In the genomic region with DNA sequence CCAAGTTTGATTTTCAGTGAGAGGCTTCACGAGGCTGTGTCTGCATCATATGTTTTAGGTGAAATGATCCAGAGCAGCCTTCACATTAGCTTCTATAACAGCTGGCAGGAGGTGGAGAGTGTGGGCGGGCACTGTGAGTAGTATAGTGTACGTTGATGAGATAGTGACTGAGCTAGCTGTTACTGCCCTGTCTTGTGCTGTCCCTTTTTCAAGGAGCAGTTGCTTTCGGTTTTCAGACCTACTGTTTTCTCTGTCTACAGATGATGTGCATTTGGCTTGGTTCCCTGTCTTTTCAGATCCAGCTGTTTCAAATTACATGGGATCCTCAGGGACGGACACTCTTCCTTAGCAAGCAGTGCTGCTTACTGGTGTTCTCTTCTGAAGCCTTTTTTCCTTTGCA, we compare ENCODE assay signal across 8 mouse cellular contexts. TPM values are rescaled to one million over a fixed set of nuclear protein-coding genes. Genes with fewer than 3 reads are reported as not detected.
DNase-seq lines count a peak whose midpoint lies in the region; ATAC-seq and TF ChIP-seq lines count a peak whose summit lies in the region.

No protein-coding gene starts in this region.

- WGBS in forebrain, embryonic 12.5 days: 77% methylated on average over 5 of the region's 5 CpGs
- WGBS in forebrain, embryonic 11.5 days: 76% methylated on average over 5 of the region's 5 CpGs
- WGBS in lung, embryonic 16.5 days: 40% methylated on average over 5 of the region's 5 CpGs

- H3K9me3 ChIP-seq in forebrain, embryonic 12.5 days: no peaks in the 10 kb centered on the region
- H3K9me3 ChIP-seq in forebrain, embryonic 11.5 days (ENCODE audit: control insufficient read depth, low read length): no peaks in the 10 kb centered on the region
- no peaks in the 10 kb centered on the region for H3K9me3 ChIP-seq in MEL (replicated peaks; ENCODE audit: insufficient read depth, low read length)
- H3K9me3 ChIP-seq in lung, embryonic 16.5 days (ENCODE audit: control insufficient read depth, low read length): no peaks in the 10 kb centered on the region

- no peak for TF ChIP-seq RAD21 in MEL (IDR thresholded peaks at IDR 0.05; ENCODE audit: low read depth, low read length)

- H3K79me2 ChIP-seq in MEL (ENCODE audit: control insufficient read depth, insufficient read depth, low read length, poor library complexity): peaks cover 12% of the 10 kb centered on the region

- H3K27ac ChIP-seq in forebrain, embryonic 12.5 days: 0 out of 2 replicates have a peak overlapping the region, but pooled peaks have one; percentile 31
- no peak overlapping the region for H3K27ac ChIP-seq in forebrain, embryonic 11.5 days (ENCODE audit: low read depth, low read length)
- H3K27ac ChIP-seq in MEL (ENCODE audit: control insufficient read depth, low read depth, low read length): peak overlapping the region; percentile 52; the same call in 1 of the 2 replicates
- H3K27ac ChIP-seq in lung, embryonic 16.5 days (ENCODE audit: low read length): peak overlapping the region; percentile 4

- no peak overlapping the region for H3K9ac ChIP-seq in forebrain, embryonic 12.5 days
- no peak overlapping the region for H3K9ac ChIP-seq in forebrain, embryonic 11.5 days (ENCODE audit: low read length)
- H3K9ac ChIP-seq in MEL (ENCODE audit: control insufficient read depth, low read depth, low read length, poor library complexity, severe bottlenecking): no peak overlapping the region
- no peak overlapping the region for H3K9ac ChIP-seq in lung, embryonic 16.5 days (ENCODE audit: low read length)

- no peak for TF ChIP-seq POLR2A in MEL (IDR thresholded peaks at IDR 0.05; ENCODE audit: control insufficient read depth in 1 of 2, insufficient read depth in 1 of 2, low read depth in 1 of 2, low read length in 2 of 2, poor library complexity in 1 of 2)

- no peaks in the 10 kb centered on the region for H3K27me3 ChIP-seq in forebrain, embryonic 12.5 days
- H3K27me3 ChIP-seq in forebrain, embryonic 11.5 days (ENCODE audit: control insufficient read depth, insufficient read depth, low read length): no peaks in the 10 kb centered on the region
- H3K27me3 ChIP-seq in MEL (ENCODE audit: control insufficient read depth in 1 of 2, insufficient read depth in 2 of 2, low read length in 2 of 2): no peaks in the 10 kb centered on the region
- no peaks in the 10 kb centered on the region for H3K27me3 ChIP-seq in lung, embryonic 16.5 days (ENCODE audit: control insufficient read depth, insufficient read depth, low read depth, low read length)

- TF ChIP-seq EP300 in MEL (IDR thresholded peaks at IDR 0.05; ENCODE audit: low read depth in 1 of 2, low read length in 2 of 2): peak in 1 of 2 experiments; percentile 5; a peak in 1 of 4 replicates

- no peak overlapping the region for H3K4me3 ChIP-seq in forebrain, embryonic 12.5 days (replicated peaks)
- H3K4me3 ChIP-seq in forebrain, embryonic 11.5 days (ENCODE audit: low read depth, low read length): no peak overlapping the region
- H3K4me3 ChIP-seq in MEL (ENCODE audit: control insufficient read depth in 1 of 2, insufficient read depth in 1 of 2, low read depth in 2 of 2, low read length in 2 of 2): peak overlapping the region; percentile 19 to 41; a peak in 2 of 4 replicates
- peak overlapping the region; percentile 15; the same call in 1 of the 2 replicates for H3K4me3 ChIP-seq in lung, embryonic 16.5 days (ENCODE audit: low read length)

- peaks cover 13% of the 10 kb centered on the region for H3K4me1 ChIP-seq in forebrain, embryonic 12.5 days
- no peaks in the 10 kb centered on the region; the same call in 1 of the 2 replicates for H3K4me1 ChIP-seq in forebrain, embryonic 11.5 days (replicated peaks; ENCODE audit: control insufficient read depth, insufficient read depth, low read length)
- peaks cover 16 to 29% of the 10 kb centered on the region in 2 experiments for H3K4me1 ChIP-seq in MEL (ENCODE audit: control insufficient read depth in 1 of 2, insufficient read depth in 2 of 2, low read length in 2 of 2)
- H3K4me1 ChIP-seq in lung, embryonic 16.5 days (replicated peaks; ENCODE audit: control insufficient read depth, insufficient read depth, low read length): peaks cover 21% of the 10 kb centered on the region

- no peak for ATAC-seq in forebrain, embryonic 12.5 days (ENCODE audit: low FRiP score)
- no peak for ATAC-seq in forebrain, embryonic 11.5 days (replicated peaks; ENCODE audit: low FRiP score)
- ATAC-seq in inflammation-experienced regulatory T-cells, adult 6 months: peak; percentile 43
- ATAC-seq in lung, embryonic 16.5 days (ENCODE audit: low read depth): peak; percentile 84

- no peak for DNase-seq in forebrain, embryonic 11.5 days (ENCODE audit: low spot score)
- peak; percentile 69 for DNase-seq in MEL (ENCODE audit: low read depth, low spot score)
- DNase-seq in gastrocnemius, adult 8-10 months (ENCODE audit: low spot score in 2 of 2): peak; percentile 31 to 39
- DNase-seq in Muller cell, postnatal 12 days (ENCODE audit: inconsistent ontology term): no peak
- no peak for DNase-seq in retina, postnatal 1 day

- H3K4me2 ChIP-seq in forebrain, embryonic 12.5 days: no peak overlapping the region
- no peak overlapping the region for H3K4me2 ChIP-seq in forebrain, embryonic 11.5 days (ENCODE audit: low read depth, low read length, severe bottlenecking)
- H3K4me2 ChIP-seq in lung, embryonic 16.5 days (ENCODE audit: low read depth, low read length): peak overlapping the region; percentile 36

- no peaks in the 10 kb centered on the region; the same call in 1 of the 2 replicates for H3K36me3 ChIP-seq in forebrain, embryonic 12.5 days (replicated peaks)
- no peaks in the 10 kb centered on the region for H3K36me3 ChIP-seq in forebrain, embryonic 11.5 days (ENCODE audit: control insufficient read depth, insufficient read depth, low read length)
- H3K36me3 ChIP-seq in MEL (ENCODE audit: control insufficient read depth in 1 of 2, insufficient read depth in 2 of 2, low read length in 2 of 2): peaks cover 1 to 46% of the 10 kb centered on the region in 2 experiments; a peak in 2 of 4 replicates
- no peaks in the 10 kb centered on the region for H3K36me3 ChIP-seq in lung, embryonic 16.5 days (ENCODE audit: control insufficient read depth, insufficient read depth, low read length)

- TF ChIP-seq CTCF in MEL (IDR thresholded peaks at IDR 0.05 in 2 of 3, conservative IDR thresholded peaks at IDR 0.05 in 1 of 3; ENCODE audit: control insufficient read depth in 1 of 3, insufficient read depth in 1 of 3, low read depth in 2 of 3, low read length in 3 of 3, poor library complexity in 1 of 3, severe bottlenecking in 1 of 3): no peak

TF ChIP-seq in MEL, 35 proteins besides CTCF, POLR2A, EP300 and RAD21:
- peak; percentile 75 for TF ChIP-seq SIN3A (IDR thresholded peaks at IDR 0.05; ENCODE audit: low read length)
- TF ChIP-seq ETS1 (IDR thresholded peaks at IDR 0.05; ENCODE audit: low read depth, low read length): peak; percentile 53; the same call in 1 of the 2 replicates
- no peak for TF ChIP-seq MAFK (IDR thresholded peaks at IDR 0.05; ENCODE audit: borderline replicate concordance, low read depth, low read length)

RNA-seq across cellular contexts. Expression of gene Cbfa2t2, which starts 19.5 kb away (rescaled TPM):
- 75.6 and 84.0 TPM in 2 replicates for polyA plus RNA-seq in forebrain, embryonic 12.5 days (2016; fragmentation: Nextera tagmentation; extraction: Ambion mirVana)
- 69.4 and 71.6 TPM in 2 replicates for polyA plus RNA-seq in forebrain, embryonic 11.5 days (2014; fragmentation: Nextera tagmentation; extraction: Ambion mirVana)
- 5.9 and 8.9 TPM in 2 replicates for total RNA-seq in MEL (2012; rRNA removed)
- polyA plus RNA-seq in MEL (2012; ENCODE audit: insufficient read depth in 1 of 2, insufficient read length in 2 of 2, low read depth in 1 of 2, low replicate concordance in 2 of 2, missing spikeins in 1 of 2): 10 to 100 TPM in 1 of 2 experiments, not detected in 1; 23.1 TPM
- 10 to 100 TPM; 12.7 to 14.8 (median 13.5) TPM for total RNA-seq in gastrocnemius, adult 8-10 months (2022)
- polyA plus RNA-seq in inflammation-experienced regulatory T-cells, adult 6 months (2017; shearing (Covaris generic)): 10 to 100 TPM; 18.9 to 26.6 (median 25.6) TPM
- polyA plus RNA-seq in lung, embryonic 16.5 days (2015; fragmentation: Nextera tagmentation; extraction: Ambion mirVana): 34.0 and 34.9 TPM in 2 replicates

RNA-seq across cellular contexts. Expression of gene Snta1, which starts 47.9 kb away (rescaled TPM):
- polyA plus RNA-seq in forebrain, embryonic 12.5 days (2016; fragmentation: Nextera tagmentation; extraction: Ambion mirVana): 3.9 and 4.2 TPM in 2 replicates
- 3.1 and 3.4 TPM in 2 replicates for polyA plus RNA-seq in forebrain, embryonic 11.5 days (2014; fragmentation: Nextera tagmentation; extraction: Ambion mirVana)
- total RNA-seq in MEL (2012; rRNA removed): 2.7 and 3.0 TPM in 2 replicates
- polyA plus RNA-seq in MEL (2012; ENCODE audit: insufficient read depth in 1 of 2, insufficient read length in 2 of 2, low read depth in 1 of 2, low replicate concordance in 2 of 2, missing spikeins in 1 of 2): 1 to 10 TPM in 1 of 2 experiments, not detected in 1; 6.7 TPM
- total RNA-seq in gastrocnemius, adult 8-10 months (2022): 100 to 1,000 TPM; 156 to 248 (median 181) TPM
- polyA plus RNA-seq in inflammation-experienced regulatory T-cells, adult 6 months (2017; shearing (Covaris generic)): not detected
- 8.2 and 8.4 TPM in 2 replicates for polyA plus RNA-seq in lung, embryonic 16.5 days (2015; fragmentation: Nextera tagmentation; extraction: Ambion mirVana)

Comparison
In these comparisons a context has a peak if more than half of its experiments do, and no peak if none do; other contexts are left out.
1. ATAC-seq: peak in inflammation-experienced regulatory T-cells, adult 6 months (single experiment) and lung, embryonic 16.5 days (single experiment); none in forebrain, embryonic 12.5 days (single experiment) and forebrain, embryonic 11.5 days (single experiment).
2. H3K4me3 ChIP-seq: peak in MEL (2 of 2) and lung, embryonic 16.5 days (single experiment); none in forebrain, embryonic 12.5 days (single experiment) and forebrain, embryonic 11.5 days (single experiment).
3. DNase-seq: peak in MEL (single experiment) and gastrocnemius, adult 8-10 months (2 of 2); none in forebrain, embryonic 11.5 days (single experiment), Muller cell, postnatal 12 days (single experiment) and retina, postnatal 1 day (single experiment).